Mouse (Mus musculus) neural tube, embryonic 13.5 days (tissue): ENCODE measurements around the gene Elp4. TPM values are rescaled to one million over a fixed set of nuclear protein-coding genes. Genes with fewer than 3 reads are reported as not detected.

ENCODE experiments used
- ATAC-seq: fragments of 200-750 bp; cut with Nextera tagmentation; 2 replicates; pipeline ENCODE4 v1.8.0; 2017; ENCODE audit warnings: low read depth, mild to moderate bottlenecking, moderate TSS enrichment, moderate library complexity
- H3K27ac ChIP-seq: fragments of 300-500 bp; sonication (generic); replicated peaks from 2 replicates; pipeline ENCODE4 v1.5.1; 2015; ENCODE audit warnings: moderate library complexity, mild to moderate bottlenecking, inconsistent platforms
- H3K27me3 ChIP-seq: fragments of 300-500 bp; sonication (generic); 2 replicates; pipeline ENCODE4 v1.6.1; 2015; ENCODE audit warnings: mild to moderate bottlenecking, inconsistent platforms
- H3K36me3 ChIP-seq: fragments of 300-500 bp; sonication (generic); 2 replicates; pipeline ENCODE4 v1.6.1; 2015; ENCODE audit warnings: mild to moderate bottlenecking, inconsistent platforms
- H3K4me1 ChIP-seq: fragments of 300-500 bp; sonication (generic); replicated peaks from 2 replicates; pipeline ENCODE4 v1.6.1; 2015; ENCODE audit warnings: inconsistent platforms
- H3K4me2 ChIP-seq: fragments of 300-500 bp; sonication (generic); 2 replicates; pipeline ENCODE4 v1.6.1; 2015; ENCODE audit warnings: inconsistent platforms, mild to moderate bottlenecking, moderate library complexity
- H3K4me3 ChIP-seq: fragments of 300-500 bp; sonication (generic); 2 replicates; pipeline ENCODE4 v1.5.1; 2015; ENCODE audit warnings: mild to moderate bottlenecking, inconsistent platforms
- H3K9ac ChIP-seq: fragments of 300-500 bp; sonication (generic); 2 replicates; pipeline ENCODE4 v1.6.1; 2015; ENCODE audit warnings: moderate library complexity, mild to moderate bottlenecking, inconsistent platforms
- H3K9me3 ChIP-seq: fragments of 300-500 bp; sonication (generic); 2 replicates; pipeline ENCODE4 v1.6.1; 2016; ENCODE audit warnings: inconsistent platforms
- WGBS: fragments of 180-500 bp; shearing (Covaris S2); methylation state at CpG from one replicate; pipeline ENCODE4 v1.1.7; 2015; 5-methylcytosine and 5-hydroxymethylcytosine counted together
- polyA plus RNA-seq: library from polyadenylated mRNA; unstranded; fragments of >200 nt; fragmentation: Nextera tagmentation; extraction: Ambion mirVana; gene quantifications from 2 replicates; pipeline ENCODE4 v1.2.1, GENCODE M21; 2015

Elp4 gene
- polyA plus RNA-seq, 1 experiment from 2014 or later, result 42.5 TPM

GRCm38 (mm10) chr2:105671798-105672595 lies 232.4 kb downstream of the Elp4 start:
- Histone ChIP-seq H3K9ac (peak overlapping the region; percentile 1), H3K4me3 (peak overlapping the region; percentile 51), H3K4me1 (peaks cover 63% of the 10 kb centered on the region), H3K27ac (peak overlapping the region; percentile 54), H3K36me3 (no peaks in the 10 kb centered on the region), H3K4me2 (peak overlapping the region; percentile 68), H3K27me3 (peaks cover 99% of the 10 kb centered on the region), H3K9me3 (no peaks in the 10 kb centered on the region)
- WGBS, result 4% methylated on average over 25 of the region's 25 CpGs
- ATAC-seq, result no peak

GRCm38 (mm10) chr2:105671116-105671797 lies 233.1 kb downstream of the Elp4 start:
- WGBS, result 9% methylated on average over 9 of the region's 9 CpGs
- peaks cover 65% of the 10 kb centered on the region for H3K4me1 ChIP-seq
- no peaks in the 10 kb centered on the region for H3K36me3 ChIP-seq
- H3K4me3 ChIP-seq, result peak overlapping the region; percentile 51
- H3K27ac ChIP-seq, result peak overlapping the region; percentile 54; the same call in 1 of the 2 replicates
- H3K9ac ChIP-seq, result peak overlapping the region; percentile 45; the same call in 1 of the 2 replicates
- peak overlapping the region; percentile 68 for H3K4me2 ChIP-seq
- no peak for ATAC-seq
- H3K27me3 ChIP-seq, result peaks cover 99% of the 10 kb centered on the region
- no peaks in the 10 kb centered on the region for H3K9me3 ChIP-seq

GRCm38 (mm10) chr2:105670731-105671095 lies 233.7 kb downstream of the Elp4 start:
- no peaks in the 10 kb centered on the region for H3K36me3 ChIP-seq
- H3K4me1 ChIP-seq, result peaks cover 59% of the 10 kb centered on the region
- no peaks in the 10 kb centered on the region for H3K9me3 ChIP-seq
- ATAC-seq, result no peak
- peak overlapping the region; percentile 68 for H3K4me2 ChIP-seq
- peak overlapping the region; percentile 45; the same call in 1 of the 2 replicates for H3K9ac ChIP-seq
- peaks cover 99% of the 10 kb centered on the region for H3K27me3 ChIP-seq
- 19% methylated on average over 6 of the region's 6 CpGs for WGBS
- peak overlapping the region; percentile 51 for H3K4me3 ChIP-seq
- no peak overlapping the region; the same call in 1 of the 2 replicates for H3K27ac ChIP-seq

GRCm38 (mm10) chr2:105669881-105670730 lies 234.3 kb downstream of the Elp4 start:
- ATAC-seq, result no peak
- Histone ChIP-seq H3K27me3 (peaks cover 100% of the 10 kb centered on the region), H3K27ac (no peak overlapping the region), H3K4me1 (peaks cover 53% of the 10 kb centered on the region), H3K9ac (peak overlapping the region; percentile 45), H3K4me3 (peak overlapping the region; percentile 51), H3K4me2 (peak overlapping the region; percentile 68), H3K9me3 (no peaks in the 10 kb centered on the region), H3K36me3 (no peaks in the 10 kb centered on the region)
- 3% methylated on average over 29 of the region's 29 CpGs for WGBS

GRCm38 (mm10) chr2:105669371-105669861 lies 234.9 kb downstream of the Elp4 start:
- under 1% methylated on average over 35 of the region's 35 CpGs for WGBS
- Histone ChIP-seq H3K36me3 (no peaks in the 10 kb centered on the region), H3K9ac (peak overlapping the region; percentile 38)

GRCm38 (mm10) chr2:105668271-105669270 lies 235.8 kb downstream of the Elp4 start, which contains the start of gene Pax6:
Pax6 (plus strand) TSS chr2:105668900.
- 2% methylated on average over 44 of the region's 44 CpGs for WGBS
- H3K9me3 ChIP-seq, result no peaks in the 10 kb centered on the region
- peak; percentile 12; the same call in 1 of the 2 replicates for ATAC-seq
- peak within 1 kb of the TSS; percentile 38 for H3K9ac ChIP-seq
- H3K27ac ChIP-seq, result no peak within 1 kb of the TSS
- peaks cover 38% of the 10 kb centered on the region for H3K4me1 ChIP-seq
- peak within 1 kb of the TSS; percentile 51 for H3K4me3 ChIP-seq
- H3K36me3 ChIP-seq, result no peaks in the 10 kb centered on the region
- H3K27me3 ChIP-seq, result peaks cover 100% of the 10 kb centered on the region
- peak within 1 kb of the TSS; percentile 68 for H3K4me2 ChIP-seq

More at GRCm38 (mm10) chr2:105669371-105669861, 234.9 kb downstream of the Elp4 start:
- peak overlapping the region; percentile 68 for H3K4me2 ChIP-seq
- no peak overlapping the region for H3K27ac ChIP-seq
- peaks cover 46% of the 10 kb centered on the region for H3K4me1 ChIP-seq
- H3K4me3 ChIP-seq, result peak overlapping the region; percentile 51
- H3K27me3 ChIP-seq, result peaks cover 100% of the 10 kb centered on the region
- H3K9me3 ChIP-seq, result no peaks in the 10 kb centered on the region
- no peak for ATAC-seq

GRCm38 (mm10) chr2:105667626-105667950 lies 236.8 kb downstream of the Elp4 start:
- Histone ChIP-seq H3K9me3 (no peaks in the 10 kb centered on the region), H3K4me3 (0 out of 2 replicates have a peak overlapping the region, but pooled peaks have one; percentile 51)

GRCm38 (mm10) chr2:105666763-105667625 lies 237.4 kb downstream of the Elp4 start:
- Histone ChIP-seq H3K27me3 (peaks cover 100% of the 10 kb centered on the region), H3K4me2 (peak overlapping the region; percentile 18; the same call in 1 of the 2 replicates), H3K9me3 (no peaks in the 10 kb centered on the region), H3K9ac (no peak overlapping the region), H3K27ac (no peak overlapping the region), H3K36me3 (no peaks in the 10 kb centered on the region), H3K4me1 (peaks cover 36% of the 10 kb centered on the region), H3K4me3 (no peak overlapping the region)
- no peak for ATAC-seq
- 5% methylated on average over 41 of the region's 41 CpGs for WGBS

More at GRCm38 (mm10) chr2:105667626-105667950, 236.8 kb downstream of the Elp4 start:
- no peak overlapping the region for H3K4me2 ChIP-seq
- peaks cover 36% of the 10 kb centered on the region for H3K4me1 ChIP-seq
- no peaks in the 10 kb centered on the region for H3K36me3 ChIP-seq
- H3K27me3 ChIP-seq, result peaks cover 100% of the 10 kb centered on the region
- no peak for ATAC-seq
- H3K9ac ChIP-seq, result no peak overlapping the region
- no peak overlapping the region for H3K27ac ChIP-seq
- 1% methylated on average over 11 of the region's 11 CpGs for WGBS

GRCm38 (mm10) chr2:105666331-105666730 lies 238.0 kb downstream of the Elp4 start:
- Histone ChIP-seq H3K27ac (no peak overlapping the region), H3K27me3 (peaks cover 100% of the 10 kb centered on the region), H3K9ac (no peak overlapping the region), H3K4me1 (peaks cover 41% of the 10 kb centered on the region), H3K4me2 (no peak overlapping the region), H3K36me3 (no peaks in the 10 kb centered on the region), H3K9me3 (no peaks in the 10 kb centered on the region), H3K4me3 (no peak overlapping the region)
- WGBS, result 19% methylated on average over 6 of the region's 6 CpGs
- ATAC-seq, result no peak
